Mouse (Mus musculus): ENCODE data around the gene Sh3gl3. TPM values are rescaled to one million over a fixed set of nuclear protein-coding genes. Genes with fewer than 3 reads are reported as not detected.
"Not testable (repeated sequence)": the region's sequence is repeated elsewhere in the genome, so short reads cannot be mapped to it uniquely, and the experiment has no call there.

Gene Sh3gl3
- polyA plus RNA-seq, 1 experiment: not detected

GRCm38 (mm10) chr7:82256936-82257335, 83.3 kb downstream of the Sh3gl3 start:
- no peaks in the 10 kb centered on the region for H3K27me3 ChIP-seq (replicated peaks)
- TF ChIP-seq GATA1 (IDR thresholded peaks at IDR 0.05; ENCODE audit: borderline replicate concordance, low read length) (no peak), FLI1 (IDR thresholded peaks at IDR 0.05; ENCODE audit: low read length) (no peak)
- H3K4me1 ChIP-seq: no peaks in the 10 kb centered on the region; the same call in 1 of the 2 replicates
- H3K9me3 ChIP-seq: peaks cover 14% of the 10 kb centered on the region; the same call in 1 of the 2 replicates
- no peak overlapping the region for H3K4me3 ChIP-seq (replicated peaks)
- H3K36me3 ChIP-seq (replicated peaks; ENCODE audit: low read length): no peaks in the 10 kb centered on the region

- TF ChIP-seq GATA1 (IDR thresholded peaks at IDR 0.05; ENCODE audit: borderline replicate concordance, low read length): no peak
- no peak for TF ChIP-seq FLI1 (IDR thresholded peaks at IDR 0.05; ENCODE audit: low read length)
- H3K36me3 ChIP-seq (replicated peaks; ENCODE audit: low read length): no peaks in the 10 kb centered on the region
- peaks cover 9% of the 10 kb centered on the region; the same call in 1 of the 2 replicates for H3K9me3 ChIP-seq
- no peaks in the 10 kb centered on the region for H3K27me3 ChIP-seq (replicated peaks)
- H3K4me1 ChIP-seq: no peaks in the 10 kb centered on the region; the same call in 1 of the 2 replicates
- no peak overlapping the region for H3K4me3 ChIP-seq (replicated peaks)
Measured at GRCm38 (mm10) chr7:82257530-82257929, 83.9 kb downstream of the Sh3gl3 start.

GRCm38 (mm10) chr7:82260210-82260609, 86.6 kb downstream of the Sh3gl3 start:
- peaks cover 4% of the 10 kb centered on the region; the same call in 1 of the 2 replicates for H3K9me3 ChIP-seq
- no peak overlapping the region for H3K4me3 ChIP-seq (replicated peaks)
- no peaks in the 10 kb centered on the region for H3K27me3 ChIP-seq (replicated peaks)
- H3K4me1 ChIP-seq: no peaks in the 10 kb centered on the region
- H3K36me3 ChIP-seq (replicated peaks; ENCODE audit: low read length): no peaks in the 10 kb centered on the region
- TF ChIP-seq FLI1 (IDR thresholded peaks at IDR 0.05; ENCODE audit: low read length): no peak
- no peak for TF ChIP-seq GATA1 (IDR thresholded peaks at IDR 0.05; ENCODE audit: borderline replicate concordance, low read length)

DNA sequence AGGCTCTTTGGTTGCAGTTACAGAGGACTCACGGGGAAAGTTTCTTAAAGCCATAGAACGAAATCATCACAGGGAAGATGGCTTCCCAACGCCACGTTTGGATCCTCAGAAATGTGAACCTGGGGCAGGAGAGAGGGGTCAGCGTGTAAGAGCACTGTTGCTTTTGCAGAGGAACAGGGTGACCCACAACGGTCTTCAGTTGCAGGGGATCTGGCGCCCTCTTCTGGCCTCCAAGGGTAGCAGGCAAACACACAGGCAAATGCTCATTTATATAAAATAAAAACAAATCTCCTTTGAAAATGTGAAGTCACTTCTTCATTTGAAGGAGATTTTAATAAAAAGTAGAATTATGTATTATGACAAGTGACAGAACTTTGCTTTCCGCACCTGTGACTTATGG, 89.5 kb downstream of the Sh3gl3 start:
- no peak overlapping the region for H3K4me3 ChIP-seq (replicated peaks)
- no peaks in the 10 kb centered on the region; the same call in 1 of the 2 replicates for H3K9me3 ChIP-seq
- TF ChIP-seq FLI1 (IDR thresholded peaks at IDR 0.05; ENCODE audit: low read length) (no peak), GATA1 (IDR thresholded peaks at IDR 0.05; ENCODE audit: borderline replicate concordance, low read length) (no peak)
- H3K36me3 ChIP-seq (replicated peaks; ENCODE audit: low read length): no peaks in the 10 kb centered on the region
- no peaks in the 10 kb centered on the region for H3K4me1 ChIP-seq
- no peaks in the 10 kb centered on the region for H3K27me3 ChIP-seq (replicated peaks)

GRCm38 (mm10) chr7:82264119-82264518, 90.5 kb downstream of the Sh3gl3 start:
- no peak for TF ChIP-seq FLI1 (IDR thresholded peaks at IDR 0.05; ENCODE audit: low read length)
- TF ChIP-seq GATA1 (IDR thresholded peaks at IDR 0.05; ENCODE audit: borderline replicate concordance, low read length): no peak

GRCm38 (mm10) chr7:82265365-82265764, 91.7 kb downstream of the Sh3gl3 start:
- TF ChIP-seq FLI1 (IDR thresholded peaks at IDR 0.05; ENCODE audit: low read length) (no peak), GATA1 (IDR thresholded peaks at IDR 0.05; ENCODE audit: borderline replicate concordance, low read length) (no peak)

More at GRCm38 (mm10) chr7:82264119-82264518, 90.5 kb downstream of the Sh3gl3 start:
- no peaks in the 10 kb centered on the region for H3K36me3 ChIP-seq (replicated peaks; ENCODE audit: low read length)
- no peaks in the 10 kb centered on the region for H3K27me3 ChIP-seq (replicated peaks)
- H3K4me3 ChIP-seq (replicated peaks): no peak overlapping the region
- H3K4me1 ChIP-seq: no peaks in the 10 kb centered on the region
- no peaks in the 10 kb centered on the region; the same call in 1 of the 2 replicates for H3K9me3 ChIP-seq

GRCm38 (mm10) chr7:82269948-82270347, 96.3 kb downstream of the Sh3gl3 start:
- no peak for TF ChIP-seq GATA1 (IDR thresholded peaks at IDR 0.05; ENCODE audit: borderline replicate concordance, low read length)
- TF ChIP-seq FLI1 (IDR thresholded peaks at IDR 0.05; ENCODE audit: low read length): no peak
- Histone ChIP-seq H3K4me1 (no peaks in the 10 kb centered on the region), H3K4me3 (replicated peaks) (no peak overlapping the region)

More at GRCm38 (mm10) chr7:82265365-82265764, 91.7 kb downstream of the Sh3gl3 start:
- Histone ChIP-seq H3K9me3 (no peaks in the 10 kb centered on the region), H3K27me3 (replicated peaks) (no peaks in the 10 kb centered on the region), H3K4me1 (no peaks in the 10 kb centered on the region), H3K36me3 (replicated peaks; ENCODE audit: low read length) (no peaks in the 10 kb centered on the region), H3K4me3 (replicated peaks) (no peak overlapping the region)

DNA sequence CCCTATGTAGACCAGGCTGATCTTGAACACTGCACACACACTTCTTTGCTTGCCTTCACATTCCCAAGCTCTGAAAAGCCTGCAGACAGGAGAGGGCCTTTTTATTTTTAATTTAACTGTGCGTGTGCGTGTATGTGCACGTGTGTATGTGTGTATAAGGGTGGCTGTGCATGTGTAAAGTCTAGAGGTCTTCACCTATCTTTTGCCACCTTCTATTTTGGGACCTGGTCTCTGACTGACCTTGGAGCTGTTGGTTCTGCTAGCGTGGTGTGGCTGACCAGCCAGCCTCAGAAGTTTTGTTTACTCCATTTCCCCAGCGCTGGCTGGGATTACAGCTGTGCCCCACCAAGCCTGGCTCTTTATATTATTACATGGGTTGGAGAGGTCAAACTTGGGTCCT, 98.1 kb downstream of the Sh3gl3 start:
- Histone ChIP-seq H3K9me3 (no peaks in the 10 kb centered on the region), H3K27me3 (replicated peaks) (no peaks in the 10 kb centered on the region), H3K36me3 (replicated peaks; ENCODE audit: low read length) (no peaks in the 10 kb centered on the region), H3K4me1 (no peaks in the 10 kb centered on the region), H3K4me3 (replicated peaks) (no peak overlapping the region)
- TF ChIP-seq FLI1 (IDR thresholded peaks at IDR 0.05; ENCODE audit: low read length): no peak
- no peak for TF ChIP-seq GATA1 (IDR thresholded peaks at IDR 0.05; ENCODE audit: borderline replicate concordance, low read length)

More at GRCm38 (mm10) chr7:82269948-82270347, 96.3 kb downstream of the Sh3gl3 start:
- Histone ChIP-seq H3K27me3 (replicated peaks) (no peaks in the 10 kb centered on the region), H3K36me3 (replicated peaks; ENCODE audit: low read length) (no peaks in the 10 kb centered on the region), H3K9me3 (no peaks in the 10 kb centered on the region)

GRCm38 (mm10) chr7:82272875-82273274, 99.2 kb downstream of the Sh3gl3 start:
- not testable (repeated sequence) for H3K4me1 ChIP-seq; H3K9me3 ChIP-seq; H3K36me3 ChIP-seq (replicated peaks; ENCODE audit: low read length); H3K4me3 ChIP-seq (replicated peaks); H3K27me3 ChIP-seq (replicated peaks)

DNA sequence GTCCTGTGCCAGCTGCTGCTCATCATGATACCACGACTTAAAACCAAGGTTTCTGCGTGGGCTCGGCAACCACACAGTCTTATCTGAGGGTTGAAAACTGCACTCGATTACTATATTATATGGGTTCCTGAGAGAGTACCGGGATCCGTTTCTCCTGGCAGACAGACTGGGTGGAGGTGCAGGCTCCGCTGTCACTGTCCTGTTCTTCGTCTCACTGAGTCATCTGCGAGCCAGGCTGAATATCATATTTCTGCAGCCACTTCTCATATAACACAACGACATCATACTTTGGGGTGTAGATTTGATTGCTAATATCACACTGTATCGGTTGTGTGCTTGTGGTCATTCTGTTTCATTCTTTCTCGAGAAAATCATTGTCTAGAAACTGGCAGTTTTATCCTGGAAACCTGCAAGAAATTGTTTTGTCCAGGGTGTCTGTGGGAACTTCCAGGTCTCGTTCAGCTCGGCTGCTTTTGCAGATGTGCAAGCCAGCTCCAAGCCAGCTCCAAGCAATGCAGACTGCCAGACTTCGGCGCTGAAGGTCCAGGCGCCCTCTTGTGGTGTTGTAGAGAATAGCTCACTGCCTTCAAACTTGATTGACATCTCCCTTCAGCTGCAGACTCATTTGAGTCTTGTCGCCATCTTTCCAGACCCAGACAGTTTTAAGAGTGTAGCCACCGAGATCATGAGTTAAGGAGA, 100.5 kb downstream of the Sh3gl3 start:
- Histone ChIP-seq H3K4me3 (replicated peaks) (no peak overlapping the region), H3K9me3 (no peaks in the 10 kb centered on the region), H3K36me3 (replicated peaks; ENCODE audit: low read length) (no peaks in the 10 kb centered on the region), H3K27me3 (replicated peaks) (peaks cover 2% of the 10 kb centered on the region), H3K4me1 (no peaks in the 10 kb centered on the region)
- TF ChIP-seq GATA1 (IDR thresholded peaks at IDR 0.05; ENCODE audit: borderline replicate concordance, low read length) (no peak), FLI1 (IDR thresholded peaks at IDR 0.05; ENCODE audit: low read length) (no peak)

Measured in megakaryocyte, embryonic 14.5 days (primary cell).